Mouse (Mus musculus) neural tube, embryonic 12.5 days (tissue): Measurements from ENCODE around the gene Atp6v1c2. TPM values are rescaled to one million over a fixed set of nuclear protein-coding genes. Genes with fewer than 3 reads are reported as not detected.

ENCODE experiments used
- ATAC-seq: fragments of 200-750 bp; cut with Nextera tagmentation; 2 replicates; pipeline ENCODE4 v1.8.0; 2017; ENCODE audit warnings: low read depth, mild to moderate bottlenecking, moderate TSS enrichment, moderate library complexity; ENCODE audit not compliant: low FRiP score
- H3K27ac ChIP-seq: fragments of 300-500 bp; sonication (generic); 2 replicates; pipeline ENCODE4 v1.5.1; 2016
- H3K27me3 ChIP-seq: fragments of 300-500 bp; sonication (generic); replicated peaks from 2 replicates; pipeline ENCODE4 v1.6.1; 2016; ENCODE audit warnings: mild to moderate bottlenecking
- H3K36me3 ChIP-seq: fragments of 300-500 bp; sonication (generic); 2 replicates; pipeline ENCODE4 v1.6.1; 2016; ENCODE audit warnings: mild to moderate bottlenecking
- H3K4me1 ChIP-seq: fragments of 300-500 bp; sonication (generic); 2 replicates; pipeline ENCODE4 v1.6.1; 2016
- H3K4me2 ChIP-seq: fragments of 300-500 bp; sonication (generic); replicated peaks from 2 replicates; pipeline ENCODE4 v1.6.1; 2016; ENCODE audit warnings: mild to moderate bottlenecking
- H3K4me3 ChIP-seq: fragments of 300-500 bp; sonication (generic); 2 replicates; pipeline ENCODE4 v1.5.1; 2016
- H3K9ac ChIP-seq: fragments of 300-500 bp; sonication (generic); 2 replicates; pipeline ENCODE4 v1.6.1; 2016; ENCODE audit warnings: mild to moderate bottlenecking
- H3K9me3 ChIP-seq: fragments of 300-500 bp; sonication (generic); 2 replicates; pipeline ENCODE4 v1.6.1; 2016; ENCODE audit warnings: mild to moderate bottlenecking
- WGBS: fragments of 180-500 bp; shearing (Covaris S2); methylation state at CpG from one replicate; pipeline ENCODE4 v1.1.7; 2016; 5-methylcytosine and 5-hydroxymethylcytosine counted together
- polyA plus RNA-seq: library from polyadenylated mRNA; unstranded; fragments of >200 nt; fragmentation: Nextera tagmentation; extraction: Ambion mirVana; gene quantifications from 2 replicates; pipeline ENCODE4 v1.2.1, GENCODE M21; 2016

Atp6v1c2 gene
- polyA plus RNA-seq, 1 experiment from 2014 or later, result 0.37 TPM

GRCm38 (mm10) chr12:17358981-17359380 is 29.8 kb upstream of the Atp6v1c2 start:
- Histone ChIP-seq H3K9ac (no peak overlapping the region), H3K27me3 (no peaks in the 10 kb centered on the region), H3K4me3 (no peak overlapping the region), H3K9me3 (no peaks in the 10 kb centered on the region), H3K4me1 (peaks cover 7% of the 10 kb centered on the region; the same call in 1 of the 2 replicates), H3K4me2 (no peak overlapping the region), H3K27ac (no peak overlapping the region), H3K36me3 (peaks cover 72% of the 10 kb centered on the region)
- WGBS, result 90% methylated on average over 9 of the region's 9 CpGs
- ATAC-seq, result no peak

- WGBS, result 96% methylated on average over 5 of the region's 5 CpGs
- ATAC-seq, result no peak
- Histone ChIP-seq H3K36me3 (peaks cover 68% of the 10 kb centered on the region), H3K9me3 (no peaks in the 10 kb centered on the region), H3K4me1 (peaks cover 7% of the 10 kb centered on the region; the same call in 1 of the 2 replicates), H3K9ac (no peak overlapping the region), H3K4me2 (no peak overlapping the region), H3K27me3 (no peaks in the 10 kb centered on the region), H3K27ac (no peak overlapping the region), H3K4me3 (no peak overlapping the region)
Observed at GRCm38 (mm10) chr12:17357795-17358194, 28.6 kb upstream of the Atp6v1c2 start.

- 90% methylated on average over 4 of the region's 4 CpGs for WGBS
- Histone ChIP-seq H3K36me3 (peaks cover 68% of the 10 kb centered on the region), H3K27me3 (no peaks in the 10 kb centered on the region), H3K9ac (no peak overlapping the region), H3K4me1 (peaks cover 7% of the 10 kb centered on the region; the same call in 1 of the 2 replicates), H3K4me3 (no peak overlapping the region), H3K27ac (no peak overlapping the region), H3K4me2 (no peak overlapping the region), H3K9me3 (no peaks in the 10 kb centered on the region)
- no peak for ATAC-seq
Observed at GRCm38 (mm10) chr12:17356853-17357252, 27.7 kb upstream of the Atp6v1c2 start.

- ATAC-seq, result no peak
- H3K9ac ChIP-seq, result no peak overlapping the region
- no peak overlapping the region for H3K4me3 ChIP-seq
- no peaks in the 10 kb centered on the region for H3K9me3 ChIP-seq
- no peaks in the 10 kb centered on the region for H3K27me3 ChIP-seq
- peaks cover 38% of the 10 kb centered on the region for H3K36me3 ChIP-seq
- H3K4me1 ChIP-seq, result peaks cover 13% of the 10 kb centered on the region; the same call in 1 of the 2 replicates
- H3K4me2 ChIP-seq, result no peak overlapping the region
- H3K27ac ChIP-seq, result no peak overlapping the region
Observed at GRCm38 (mm10) chr12:17350106-17350505, 20.9 kb upstream of the Atp6v1c2 start.

- WGBS, result under 1% methylated on average over 42 of the region's 42 CpGs
- Histone ChIP-seq H3K27me3 (no peaks in the 10 kb centered on the region), H3K36me3 (peaks cover 22% of the 10 kb centered on the region), H3K4me3 (peak within 1 kb of the TSS; percentile 79), H3K4me1 (peaks cover 13% of the 10 kb centered on the region; the same call in 1 of the 2 replicates), H3K27ac (no peak within 1 kb of the TSS), H3K4me2 (peak within 1 kb of the TSS; percentile 94), H3K9me3 (no peaks in the 10 kb centered on the region), H3K9ac (peak within 1 kb of the TSS; percentile 70)
- ATAC-seq, result peak; percentile 97
Observed at GRCm38 (mm10) chr12:17348048-17349036, 19.2 kb upstream of the Atp6v1c2 start, which contains the start of gene Nol10. Nol10 (plus strand) TSS chr12:17348458.

DNA sequence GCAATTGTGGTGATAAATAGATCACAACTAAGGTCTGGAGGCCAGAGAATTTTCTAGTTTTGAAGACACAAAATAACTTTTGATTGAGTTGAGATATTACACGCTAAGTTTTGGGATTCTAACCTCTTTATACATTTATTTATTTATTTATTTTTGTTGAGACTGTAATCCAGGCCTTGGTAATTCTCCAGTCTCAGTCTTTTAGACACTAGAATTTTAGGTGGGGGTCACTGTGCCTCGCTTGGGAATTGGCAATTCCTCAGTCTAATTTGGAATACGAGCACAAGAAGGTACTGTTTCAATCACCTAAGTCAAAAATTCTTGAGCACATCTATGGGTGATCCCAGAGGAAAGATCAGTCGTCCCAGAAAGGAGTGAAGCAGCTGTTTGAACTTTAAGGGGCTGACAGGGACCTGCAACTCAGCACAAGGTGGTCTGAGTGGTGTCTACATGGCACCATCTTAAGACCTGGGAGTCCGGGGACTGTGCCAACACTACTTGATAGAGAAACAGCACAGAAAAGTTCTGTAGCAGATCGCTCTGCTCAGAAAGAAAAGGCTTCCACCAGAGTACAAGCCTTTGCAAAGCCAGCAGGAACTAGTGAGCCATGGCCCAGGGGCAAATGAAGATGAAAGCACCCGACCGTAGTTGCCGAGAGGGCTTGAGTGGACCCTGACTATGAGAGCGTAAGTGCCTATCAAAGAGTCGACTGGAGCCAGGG is 18.3 kb upstream of the Atp6v1c2 start:
- 36% methylated on average over 11 of the region's 11 CpGs for WGBS
- Histone ChIP-seq H3K27ac (no peak overlapping the region), H3K36me3 (peaks cover 18% of the 10 kb centered on the region), H3K9ac (peak overlapping the region; percentile 70), H3K27me3 (no peaks in the 10 kb centered on the region), H3K9me3 (no peaks in the 10 kb centered on the region), H3K4me1 (peaks cover 13% of the 10 kb centered on the region; the same call in 1 of the 2 replicates), H3K4me3 (peak overlapping the region; percentile 79), H3K4me2 (peak overlapping the region; percentile 94)
- ATAC-seq, result peak; percentile 71

GRCm38 (mm10) chr12:17339114-17339905 is 10.2 kb upstream of the Atp6v1c2 start:
- Histone ChIP-seq H3K9ac (no peak overlapping the region), H3K27ac (no peak overlapping the region), H3K4me2 (no peak overlapping the region), H3K9me3 (no peaks in the 10 kb centered on the region), H3K4me3 (no peak overlapping the region), H3K4me1 (no peaks in the 10 kb centered on the region), H3K27me3 (no peaks in the 10 kb centered on the region), H3K36me3 (no peaks in the 10 kb centered on the region)
- 79% methylated on average over 3 of the region's 3 CpGs for WGBS
- no peak for ATAC-seq

GRCm38 (mm10) chr12:17338338-17338737 is 9.2 kb upstream of the Atp6v1c2 start:
- H3K27me3 ChIP-seq, result no peaks in the 10 kb centered on the region
- no peak overlapping the region for H3K4me3 ChIP-seq
- no peak overlapping the region for H3K27ac ChIP-seq
- 80% methylated on average over 2 of the region's 2 CpGs for WGBS
- H3K9ac ChIP-seq, result no peak overlapping the region
- H3K4me1 ChIP-seq, result no peaks in the 10 kb centered on the region
- no peaks in the 10 kb centered on the region for H3K36me3 ChIP-seq
- H3K9me3 ChIP-seq, result no peaks in the 10 kb centered on the region
- no peak for ATAC-seq
- H3K4me2 ChIP-seq, result no peak overlapping the region

DNA sequence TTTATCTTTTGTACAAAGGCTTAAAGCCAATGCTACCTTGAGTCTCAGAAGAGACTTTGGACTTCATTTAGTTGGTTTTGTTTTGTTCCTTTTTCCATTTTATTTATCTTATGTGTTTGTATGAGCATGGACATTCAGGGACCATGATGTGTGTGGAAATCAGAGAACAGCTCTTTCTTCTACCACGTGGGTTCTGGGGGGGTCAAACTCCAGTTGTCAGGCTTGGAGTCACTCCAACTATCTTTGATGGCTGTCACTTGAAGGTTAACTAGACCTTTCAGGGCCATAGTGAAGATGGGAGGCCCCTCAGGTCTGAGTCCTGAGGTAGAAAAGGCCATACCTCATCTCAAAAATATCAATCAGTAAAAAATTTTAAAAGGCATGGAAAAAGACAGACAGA is 4.3 kb upstream of the Atp6v1c2 start:
- Histone ChIP-seq H3K4me2 (no peak overlapping the region), H3K4me3 (no peak overlapping the region), H3K27ac (no peak overlapping the region), H3K27me3 (no peaks in the 10 kb centered on the region), H3K9me3 (no peaks in the 10 kb centered on the region), H3K36me3 (no peaks in the 10 kb centered on the region), H3K4me1 (no peaks in the 10 kb centered on the region), H3K9ac (no peak overlapping the region)
- no peak for ATAC-seq
- 35% methylated on average over 1 of the region's 1 CpGs for WGBS

- 3% methylated on average over 51 of the region's 51 CpGs for WGBS
- H3K27me3 ChIP-seq, result peaks cover 42% of the 10 kb centered on the region
- ATAC-seq, result peak; percentile 63; the same call in 1 of the 2 replicates
Observed at GRCm38 (mm10) chr12:17324549-17325470, 4.3 kb downstream of the Atp6v1c2 start.

DNA sequence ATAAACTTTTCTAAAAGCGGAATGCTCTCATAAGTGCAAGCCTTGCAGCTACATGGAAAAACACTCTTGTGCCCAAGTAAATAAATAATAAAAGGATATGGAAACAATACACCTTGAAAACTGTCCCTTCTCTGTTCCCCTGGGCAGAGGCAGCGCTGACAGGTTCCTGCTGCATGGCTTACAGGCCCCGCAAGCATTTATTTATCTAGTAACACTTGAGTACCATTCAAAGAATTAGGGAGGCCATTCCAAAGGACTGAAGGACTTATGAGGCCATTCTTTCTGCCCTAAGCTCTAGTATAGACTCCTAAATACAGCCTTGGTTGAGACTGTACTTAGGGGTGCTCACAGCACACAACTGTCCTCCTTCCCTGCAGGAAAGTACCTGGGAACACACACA is 10.7 kb downstream of the Atp6v1c2 start:
- Histone ChIP-seq H3K27ac (no peak overlapping the region), H3K4me3 (no peak overlapping the region), H3K9ac (no peak overlapping the region), H3K4me1 (no peaks in the 10 kb centered on the region), H3K36me3 (no peaks in the 10 kb centered on the region), H3K4me2 (no peak overlapping the region), H3K9me3 (no peaks in the 10 kb centered on the region), H3K27me3 (peaks cover 13% of the 10 kb centered on the region)
- no peak for ATAC-seq
- 76% methylated on average over 3 of the region's 3 CpGs for WGBS

More at GRCm38 (mm10) chr12:17324549-17325470, 4.3 kb downstream of the Atp6v1c2 start:
- H3K4me1 ChIP-seq, result peaks cover 11% of the 10 kb centered on the region; the same call in 1 of the 2 replicates
- no peak overlapping the region for H3K27ac ChIP-seq
- no peaks in the 10 kb centered on the region for H3K36me3 ChIP-seq
- no peaks in the 10 kb centered on the region for H3K9me3 ChIP-seq
- peak overlapping the region; percentile 42; the same call in 1 of the 2 replicates for H3K9ac ChIP-seq
- H3K4me2 ChIP-seq, result peak overlapping the region; percentile 88
- H3K4me3 ChIP-seq, result peak overlapping the region; percentile 37
